Mouse (Mus musculus) telencephalon, adult 2 months (tissue): ENCODE results near the gene Olfr56.
"Not testable (repeated sequence)": the region's sequence is repeated elsewhere in the genome, so short reads cannot be mapped to it uniquely, and the experiment has no call there.

ENCODE experiments used
- DNase-seq: peaks from one replicate; pipeline ENCODE4 v3.0.0-alpha.2; 2011; ENCODE audit warnings: low read depth, low spot score

Gene Olfr56

GRCm38 (mm10) chr11:48978240-48978939 is at the start of gene Olfr56:
TSS of gene Olfr56 (plus strand) at chr11:48978889.
- DNase-seq: not testable (repeated sequence)

- not testable (repeated sequence) for DNase-seq
These were observed 45.3 kb upstream of the Olfr56 start for GRCm38 (mm10) chr11:48933422-48933821.

- DNase-seq: not testable (repeated sequence)
These were observed 44.8 kb upstream of the Olfr56 start for GRCm38 (mm10) chr11:48933923-48934322.

GRCm38 (mm10) chr11:48935291-48935690 is 43.4 kb upstream of the Olfr56 start:
- not testable (repeated sequence) for DNase-seq

- not testable (repeated sequence) for DNase-seq
These were observed 39.4 kb upstream of the Olfr56 start for GRCm38 (mm10) chr11:48939286-48939685.

GRCm38 (mm10) chr11:48946090-48946489 is 32.6 kb upstream of the Olfr56 start, which contains the start of gene Psme2b:
TSS of gene Psme2b (minus strand) at chr11:48946190.
- not testable (repeated sequence) for DNase-seq

GRCm38 (mm10) chr11:48974686-48975085 is 4.0 kb upstream of the Olfr56 start:
- not testable (repeated sequence) for DNase-seq

- not testable (repeated sequence) for DNase-seq
These were observed 562 bp downstream of the Olfr56 start, which contains the start of gene 9930111J21Rik1 for GRCm38 (mm10) chr11:48979251-48979650. TSS of gene 9930111J21Rik1 (minus strand) at chr11:48979398.

GRCm38 (mm10) chr11:48980052-48980451 is 1.4 kb downstream of the Olfr56 start:
- DNase-seq: not testable (repeated sequence)

- DNase-seq: not testable (repeated sequence)
These were observed 4.2 kb downstream of the Olfr56 start for GRCm38 (mm10) chr11:48982848-48983247.

GRCm38 (mm10) chr11:48988219-48988618 is 9.5 kb downstream of the Olfr56 start:
- DNase-seq: not testable (repeated sequence)

GRCm38 (mm10) chr11:48989981-48990380 is 11.3 kb downstream of the Olfr56 start:
- not testable (repeated sequence) for DNase-seq

GRCm38 (mm10) chr11:48991740-48992520 is 13.2 kb downstream of the Olfr56 start, which contains the start of gene Gm12185:
TSS of gene Gm12185 (minus strand) at chr11:48992226.
- not testable (repeated sequence) for DNase-seq

GRCm38 (mm10) chr11:48993296-48993695 is 14.6 kb downstream of the Olfr56 start:
- DNase-seq: not testable (repeated sequence)

- DNase-seq: not testable (repeated sequence)
These were observed 15.3 kb downstream of the Olfr56 start, which contains the start of gene Tgtp1 for GRCm38 (mm10) chr11:48994018-48994417. TSS of gene Tgtp1 (minus strand) at chr11:48994172.

- DNase-seq: not testable (repeated sequence)
These were observed 21.7 kb downstream of the Olfr56 start for GRCm38 (mm10) chr11:49000411-49000810.

GRCm38 (mm10) chr11:49006317-49006716 is 27.6 kb downstream of the Olfr56 start:
- DNase-seq: not testable (repeated sequence)

- DNase-seq: not testable (repeated sequence)
These were observed 28.1 kb downstream of the Olfr56 start for GRCm38 (mm10) chr11:49006785-49007184.

- DNase-seq: not testable (repeated sequence)
These were observed 33.4 kb downstream of the Olfr56 start for GRCm38 (mm10) chr11:49012074-49012473.

GRCm38 (mm10) chr11:49050064-49050463 is 71.4 kb downstream of the Olfr56 start:
- not testable (repeated sequence) for DNase-seq

GRCm38 (mm10) chr11:49051093-49051891 is 72.6 kb downstream of the Olfr56 start, which contains the start of gene 9930111J21Rik2:
TSS of gene 9930111J21Rik2 (minus strand) at chr11:49051242.
- not testable (repeated sequence) for DNase-seq
